Mouse (Mus musculus) heart, adult 8-10 months (tissue): ENCODE data around the gene Fbxl17. TPM values are rescaled to one million over a fixed set of nuclear protein-coding genes. Genes with fewer than 3 reads are reported as not detected.
A peak's percentile ranks its signal among the peaks of the same experiment; 100 is the strongest.

Source experiments
- DNase-seq: peaks from one replicate; pipeline ENCODE4 v3.0.0; 2022; ENCODE audit warnings: low spot score
- microRNA-seq: library from miRNA; unstranded; fragments of <30 nt; microRNA quantifications from one replicate; pipeline ENCODE4 v1.2.0, GENCODE M21; 2022
- total RNA-seq, 4 experiments: library from RNA; stranded (reverse); gene quantifications; 2 replicates each; pipeline ENCODE4 v1.2.4; 2022

Fbxl17 gene
- total RNA-seq, 4 experiments from 2014 or later, result 25.4 to 29.0 (median 28.2) TPM

DNA sequence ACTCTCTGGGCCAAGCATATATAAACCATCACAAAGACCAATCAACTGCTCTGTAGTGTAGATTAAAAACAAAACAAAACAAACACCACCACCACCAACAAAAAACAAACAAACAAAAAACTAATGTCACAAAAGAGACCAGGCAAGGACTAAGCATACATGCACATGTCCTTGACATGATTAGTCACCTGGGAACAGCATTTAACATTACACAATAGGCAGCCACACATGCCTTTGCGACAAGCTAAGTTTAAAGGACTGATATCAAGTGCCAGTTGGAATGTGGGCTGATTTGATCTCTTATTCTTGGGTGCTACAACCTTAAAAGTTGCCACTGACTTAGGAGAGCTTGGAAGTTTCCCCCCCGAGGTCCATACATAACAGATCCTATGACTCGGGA is 446.5 kb downstream of the Fbxl17 start:
- DNase-seq, result no peak

DNA sequence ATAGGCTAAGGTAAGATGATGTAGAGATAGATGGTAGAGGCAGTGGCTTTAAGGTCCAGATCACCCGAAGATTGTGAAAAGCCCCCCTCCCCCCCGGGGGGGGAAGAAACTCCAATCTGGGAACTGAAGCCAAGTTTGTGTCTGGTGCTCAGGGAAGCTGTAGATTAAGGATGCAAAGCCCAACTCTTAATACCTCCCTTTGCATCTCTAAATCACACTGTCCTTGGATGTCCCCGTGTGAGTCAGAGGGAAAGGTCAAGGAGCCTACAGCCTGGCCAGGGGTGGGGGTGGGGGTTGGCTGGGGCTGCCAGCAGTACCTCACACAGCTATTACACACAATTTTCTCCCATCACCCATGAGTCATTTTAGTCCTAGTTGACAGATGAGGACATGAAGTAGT is 453.4 kb downstream of the Fbxl17 start:
- no peak for DNase-seq

DNA sequence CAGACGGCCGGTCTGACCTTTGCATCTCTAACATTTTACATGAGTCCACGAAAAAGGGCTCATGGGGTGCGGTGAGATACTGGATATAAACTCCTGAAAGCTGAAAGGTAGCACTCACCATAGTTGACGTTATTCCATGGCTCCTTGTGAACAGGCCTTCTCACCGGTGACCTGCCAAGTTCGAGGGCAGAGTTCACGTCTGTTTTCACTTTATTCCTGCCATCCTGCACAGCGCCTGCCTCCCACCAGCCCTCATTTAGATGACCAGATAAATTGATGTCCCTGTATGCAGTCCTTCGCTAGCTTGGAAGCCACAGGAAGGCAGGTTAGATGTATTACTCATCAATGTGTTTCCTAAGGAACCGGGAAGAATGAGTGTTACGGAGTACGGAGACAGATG is 454.5 kb downstream of the Fbxl17 start:
- DNase-seq, result no peak

- DNase-seq, result no peak
Measured at GRCm38 (mm10) chr17:63043046-63043675, 456.7 kb downstream of the Fbxl17 start.

DNA sequence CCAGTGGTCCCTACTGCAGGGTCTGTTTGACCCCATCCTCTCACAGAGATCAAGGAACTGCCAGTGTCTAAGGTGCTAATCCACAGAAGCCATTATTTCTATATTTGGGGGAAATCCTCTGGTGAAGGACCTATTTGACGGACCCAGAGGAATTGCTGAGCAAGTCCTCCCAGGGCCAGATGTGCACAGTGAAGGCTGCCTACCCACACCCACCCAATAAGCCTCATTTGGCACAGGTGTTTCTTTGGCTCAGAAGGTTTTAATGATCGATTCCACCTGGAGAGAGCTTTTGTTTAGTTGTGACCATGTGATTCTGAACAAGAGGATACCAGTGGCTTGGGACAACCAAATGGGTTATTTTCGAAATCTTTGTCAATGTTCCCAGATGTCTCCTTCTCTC is 462.3 kb downstream of the Fbxl17 start:
- DNase-seq, result no peak

DNA sequence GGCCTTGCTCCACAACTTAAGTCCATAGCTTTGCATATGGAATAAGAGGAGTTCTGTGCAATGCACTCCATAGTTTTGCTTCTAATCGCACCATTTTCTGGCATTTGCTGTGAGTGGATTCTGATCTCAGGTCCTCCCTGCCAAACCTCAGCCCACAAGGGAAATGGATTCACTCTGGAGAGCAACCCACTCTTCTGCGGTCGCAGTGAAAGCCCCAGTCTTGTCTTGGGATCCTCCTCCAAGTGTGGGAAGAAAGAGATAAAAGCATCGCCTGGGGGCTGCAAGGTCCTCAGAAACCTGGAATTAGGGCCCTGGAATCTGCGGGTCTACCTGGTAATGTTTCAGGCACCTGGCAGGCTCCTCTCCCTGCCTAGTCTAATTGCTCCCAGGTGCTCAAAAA is 466.7 kb downstream of the Fbxl17 start:
- no peak for DNase-seq

- no peak for DNase-seq
Measured at GRCm38 (mm10) chr17:63029105-63029504, 470.7 kb downstream of the Fbxl17 start.

GRCm38 (mm10) chr17:63025238-63025637 is 474.6 kb downstream of the Fbxl17 start:
- DNase-seq, result no peak

- no peak for DNase-seq
Measured at GRCm38 (mm10) chr17:63017605-63018167, 482.1 kb downstream of the Fbxl17 start.

GRCm38 (mm10) chr17:63012571-63012923 is 487.3 kb downstream of the Fbxl17 start:
- DNase-seq, result no peak

- peak; percentile 54 for DNase-seq
Measured at GRCm38 (mm10) chr17:63011893-63012570, 487.8 kb downstream of the Fbxl17 start.

GRCm38 (mm10) chr17:63010830-63011229 is 489.0 kb downstream of the Fbxl17 start:
- no peak for DNase-seq

DNA sequence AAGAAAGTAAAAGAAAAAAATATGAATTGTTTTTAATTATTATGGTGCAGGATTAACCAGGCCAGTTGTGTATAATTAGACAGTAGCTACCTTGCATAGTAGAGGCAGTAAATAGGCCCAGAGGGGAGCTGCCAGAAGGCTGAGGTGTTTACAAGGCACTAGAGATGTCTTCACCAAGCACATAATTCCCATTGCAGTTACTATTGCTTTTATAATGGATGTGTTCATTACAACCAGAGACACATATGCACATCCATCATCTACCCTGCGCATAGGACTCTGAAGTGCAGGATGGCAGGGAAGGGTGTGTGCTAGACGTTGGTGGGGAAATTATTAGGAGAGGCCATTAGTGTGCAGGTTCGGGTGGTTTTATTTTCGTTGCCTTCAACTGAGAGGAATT is 491.0 kb downstream of the Fbxl17 start:
- no peak for DNase-seq

DNA sequence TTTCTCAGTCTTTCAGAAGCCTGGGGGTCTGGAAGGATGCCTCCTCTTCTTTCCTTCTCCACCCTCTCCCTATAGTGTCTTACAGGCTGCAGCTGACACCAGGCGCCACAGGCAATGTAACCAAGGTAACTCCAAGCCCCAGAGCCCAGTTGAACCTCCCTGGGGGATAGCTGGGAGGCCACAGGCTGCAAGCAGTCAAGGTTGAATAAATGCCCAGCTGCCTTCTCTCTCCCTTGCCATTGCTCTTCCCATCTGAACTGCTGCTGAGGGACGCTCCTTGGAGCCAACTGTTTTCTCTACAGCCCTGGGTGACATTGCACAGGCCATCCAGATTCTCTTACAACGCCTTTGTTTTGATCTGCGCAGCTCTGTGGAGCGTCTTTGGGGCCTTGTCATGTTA is 491.5 kb downstream of the Fbxl17 start:
- no peak for DNase-seq

DNA sequence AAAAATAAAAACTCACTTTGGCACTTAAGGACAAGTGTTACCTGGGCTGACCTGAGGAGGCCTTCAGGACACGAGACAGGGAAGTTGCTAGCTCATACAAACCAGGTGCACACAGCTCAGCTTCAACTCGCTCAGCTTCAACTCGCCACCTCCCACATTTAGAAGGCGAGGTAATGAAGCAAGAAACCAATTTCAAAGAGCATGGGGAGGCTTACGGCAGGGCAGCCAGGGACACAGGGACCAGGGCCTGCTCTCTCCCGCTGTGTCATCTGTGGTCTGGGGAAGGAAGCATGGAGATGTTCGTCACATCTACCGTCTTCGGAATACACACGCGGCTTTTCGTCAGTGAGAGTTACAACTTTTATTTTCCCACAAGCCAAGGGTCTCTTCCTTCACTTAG is 491.9 kb downstream of the Fbxl17 start:
- DNase-seq, result no peak

Small RNAs within 50 kb of the gene (microRNA-seq; reads per million reads assigned to microRNA genes)
- not detected for gene Gm24813
